Mouse (Mus musculus): ENCODE measurements around the gene Bckdha.

DNA sequence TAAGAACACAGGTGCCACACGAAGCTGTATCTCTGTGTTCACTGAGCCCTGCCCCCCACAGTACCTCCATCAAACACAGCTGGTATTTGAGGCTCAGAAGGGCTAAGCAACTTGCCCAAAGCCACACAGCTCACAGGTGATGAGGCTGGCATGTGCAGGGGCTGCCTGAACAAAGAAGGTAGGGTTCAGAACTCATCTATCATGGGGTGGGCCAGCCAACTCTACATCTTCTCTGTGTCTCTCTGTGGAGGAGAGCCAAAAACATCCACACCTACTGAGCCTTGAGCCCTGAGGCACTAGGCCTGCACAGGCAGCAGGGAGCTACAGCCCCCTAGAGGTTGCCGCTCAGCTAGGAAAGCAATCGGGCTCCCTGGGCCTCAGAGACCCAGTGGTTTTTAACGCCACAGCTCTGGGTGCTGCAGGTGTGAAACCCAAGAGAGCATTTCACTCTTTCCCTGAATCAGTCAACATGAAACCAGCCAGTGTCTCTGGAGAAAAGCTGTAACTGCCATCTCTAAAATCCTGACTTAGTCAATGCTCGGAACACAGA is 11.1 kb downstream of the Bckdha start:
- TF ChIP-seq POLR2A (IDR thresholded peaks at IDR 0.05; ENCODE audit: extremely low read depth, insufficient read depth, low read length) = no peak
- peak; percentile 41 for TF ChIP-seq CTCF (IDR thresholded peaks at IDR 0.05; ENCODE audit: low read depth, low read length)

Measured in liver, adult 2 months (tissue).